Mouse (Mus musculus) brain, embryonic 14.5 days (tissue): ENCODE measurements around the gene Hrnr.

Experiments used
- CTCF ChIP-seq: fragments of 200-500 bp; IDR thresholded peaks from 2 replicates; pipeline ENCODE4 v1.5.1; 2012; ENCODE audit warnings: inconsistent platforms, mild to moderate bottlenecking, moderate library complexity, borderline replicate concordance; ENCODE audit not compliant: insufficient read depth, insufficient read length; ENCODE audit errors: extremely low read depth
- POLR2A ChIP-seq: fragments of 200-500 bp; IDR thresholded peaks from 2 replicates; pipeline ENCODE4 v1.6.1; 2012; ENCODE audit warnings: mild to moderate bottlenecking, inconsistent platforms, borderline replicate concordance; ENCODE audit not compliant: poor library complexity, insufficient read depth, insufficient read length, severe bottlenecking; ENCODE audit errors: extremely low read depth

GRCm38 (mm10) chr3:93368171-93368570, 48.6 kb downstream of the Hrnr start:
- no peak for TF ChIP-seq CTCF
- no peak for TF ChIP-seq POLR2A
